Mouse (Mus musculus) T-helper 2 cell (primary cell): Measurements from ENCODE around the gene Kctd21.

Source experiments
- in situ Hi-C: fragments of 300-600 bp; cut with MboI, MseI; formaldehyde crosslinking; loops from one replicate; pipeline ENCODE4 v1.15.1; 2025; ENCODE audit warnings: high pct_unique_total_duplicates

The Kctd21 gene

DNA sequence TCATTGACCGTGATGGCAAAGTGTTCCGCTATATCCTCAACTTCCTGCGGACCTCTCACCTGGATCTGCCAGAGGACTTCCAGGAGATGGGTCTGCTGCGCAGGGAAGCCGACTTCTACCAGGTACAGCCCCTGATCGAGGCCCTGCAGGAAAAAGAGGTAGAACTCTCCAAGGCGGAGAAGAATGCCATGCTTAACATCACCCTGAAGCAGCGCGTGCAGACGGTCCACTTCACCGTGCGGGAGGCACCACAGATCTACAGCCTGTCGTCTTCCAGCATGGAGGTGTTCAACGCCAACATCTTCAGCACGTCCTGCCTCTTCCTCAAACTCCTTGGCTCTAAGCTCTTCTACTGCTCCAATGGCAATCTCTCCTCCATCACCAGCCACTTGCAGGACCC lies 15.3 kb downstream of the Kctd21 start:
- in situ Hi-C loops: no loop called here

- in situ Hi-C loops: no loop called here
These were observed 16.2 kb downstream of the Kctd21 start for GRCm38 (mm10) chr7:97348318-97348717.

- in situ Hi-C loops: no loop called here
These were observed 16.7 kb downstream of the Kctd21 start for GRCm38 (mm10) chr7:97348836-97349235.

DNA sequence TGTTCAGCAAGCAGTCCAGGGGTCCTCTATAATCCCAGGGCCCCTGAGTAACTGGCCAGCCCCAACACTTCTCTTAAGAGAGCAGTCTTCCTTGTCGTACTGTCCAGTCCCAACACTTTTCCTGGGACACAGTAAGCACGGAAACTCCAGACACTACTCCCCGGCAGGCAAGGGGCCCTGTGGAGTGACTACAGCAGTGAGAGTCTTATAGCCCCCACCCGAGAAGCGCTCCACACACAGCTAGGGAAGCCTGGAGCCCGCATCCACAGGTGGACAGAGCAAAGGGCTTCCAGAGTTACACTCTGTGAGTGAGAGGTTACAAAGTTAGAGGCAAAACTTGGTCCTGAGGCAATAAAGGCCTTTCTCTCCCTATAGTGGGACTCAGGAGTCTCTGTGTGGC lies 17.3 kb downstream of the Kctd21 start:
- in situ Hi-C loops: no loop called here

- in situ Hi-C loops: no loop called here
These were observed 18.8 kb downstream of the Kctd21 start for GRCm38 (mm10) chr7:97350891-97351290.

DNA sequence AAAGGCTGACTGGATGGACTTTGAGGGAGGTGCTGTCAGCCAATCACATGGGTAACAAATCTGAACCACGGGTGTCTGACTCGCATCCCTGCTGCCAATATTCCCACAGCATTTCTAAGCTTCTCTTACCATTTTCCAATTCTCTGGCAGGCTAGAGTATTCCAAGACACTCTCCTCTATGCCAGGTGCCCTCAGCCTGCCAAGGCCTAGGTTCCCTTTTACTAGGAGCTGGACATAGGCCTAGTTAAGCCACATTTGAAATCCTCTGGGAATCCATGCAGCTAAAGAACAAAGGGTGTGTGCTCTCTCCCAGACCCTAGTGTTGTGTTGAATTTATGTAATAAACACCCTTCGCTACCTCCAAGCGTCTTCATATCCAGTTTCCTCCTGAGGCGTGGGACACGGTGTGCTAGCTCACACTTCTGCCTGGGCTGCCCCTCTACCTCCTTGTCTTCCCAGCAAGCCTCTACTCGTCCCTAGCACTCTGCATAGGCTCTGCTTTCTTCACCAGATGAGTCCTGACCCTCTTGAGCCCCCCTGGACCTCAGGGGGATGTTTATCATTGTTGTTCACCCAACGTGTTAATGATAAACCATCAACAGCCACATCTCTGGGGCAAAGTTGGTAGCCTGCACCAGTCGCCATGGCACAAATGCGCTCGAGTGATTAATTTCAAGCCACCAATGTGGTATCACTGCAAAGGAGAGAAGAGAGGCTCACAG lies 19.8 kb downstream of the Kctd21 start:
- in situ Hi-C loops: no loop called here

DNA sequence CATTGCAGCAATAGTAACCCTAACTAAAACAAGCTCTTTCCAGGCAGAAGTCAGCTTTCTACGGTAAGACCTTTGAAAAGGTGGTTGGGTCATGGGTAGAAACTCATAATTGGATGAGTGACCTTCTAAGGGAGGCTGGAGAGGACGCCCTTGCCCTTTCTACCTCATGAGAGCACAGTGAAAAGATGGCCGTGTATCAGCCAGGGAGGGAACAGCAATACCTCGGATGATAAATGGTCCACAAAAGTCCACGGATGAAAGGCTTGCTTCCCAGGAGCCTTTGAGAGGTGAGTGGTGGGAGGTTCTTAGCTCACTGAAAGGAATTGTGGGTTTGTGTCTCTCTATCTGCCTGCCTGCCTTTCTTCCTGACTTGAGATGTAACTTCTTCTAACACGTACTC lies 21.2 kb downstream of the Kctd21 start:
- in situ Hi-C loops: no loop called here

DNA sequence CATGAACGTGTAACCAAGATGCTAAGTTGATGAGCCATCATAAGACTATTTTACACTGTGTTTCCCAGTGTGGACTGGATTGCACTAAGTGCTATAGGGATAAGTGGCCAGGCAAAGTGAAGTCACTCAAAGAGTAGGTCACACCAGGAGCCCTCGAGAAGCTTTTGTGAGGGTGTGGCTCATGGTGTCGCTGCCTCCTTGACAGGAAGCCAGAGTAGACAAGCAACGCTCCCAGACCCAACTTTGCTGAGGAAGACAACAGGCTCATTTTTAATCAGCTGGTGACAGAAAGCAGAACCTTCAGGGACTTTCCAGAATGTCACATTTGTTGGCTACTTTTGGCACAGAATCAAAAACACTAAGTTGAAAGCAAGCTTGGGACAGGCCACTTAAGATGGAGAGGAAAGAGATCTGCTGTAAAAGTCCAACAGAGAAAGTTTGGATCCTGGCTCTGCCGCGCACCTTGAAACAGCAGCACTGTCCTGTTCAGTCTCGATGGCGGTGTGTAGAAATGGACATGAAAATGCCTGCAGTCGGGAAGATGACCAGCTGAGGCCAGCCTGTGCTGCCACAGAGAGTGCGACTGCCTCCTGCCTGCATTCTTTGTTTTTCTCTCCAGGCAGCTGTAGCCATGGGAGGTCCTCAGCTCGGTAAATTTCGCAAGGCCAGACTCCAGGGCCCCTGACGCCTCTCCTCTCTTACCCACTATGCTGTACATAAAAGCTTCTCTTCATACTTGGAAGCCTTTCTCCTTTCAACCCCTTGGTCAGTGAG lies 23.1 kb downstream of the Kctd21 start:
- in situ Hi-C loops: no loop called here

GRCm38 (mm10) chr7:97356253-97356652 lies 24.1 kb downstream of the Kctd21 start:
- in situ Hi-C loops: no loop called here

- in situ Hi-C loops: no loop called here
These were observed 24.7 kb downstream of the Kctd21 start for GRCm38 (mm10) chr7:97356875-97357276.

- in situ Hi-C loops: no loop called here
These were observed 25.7 kb downstream of the Kctd21 start for GRCm38 (mm10) chr7:97357840-97358239.

DNA sequence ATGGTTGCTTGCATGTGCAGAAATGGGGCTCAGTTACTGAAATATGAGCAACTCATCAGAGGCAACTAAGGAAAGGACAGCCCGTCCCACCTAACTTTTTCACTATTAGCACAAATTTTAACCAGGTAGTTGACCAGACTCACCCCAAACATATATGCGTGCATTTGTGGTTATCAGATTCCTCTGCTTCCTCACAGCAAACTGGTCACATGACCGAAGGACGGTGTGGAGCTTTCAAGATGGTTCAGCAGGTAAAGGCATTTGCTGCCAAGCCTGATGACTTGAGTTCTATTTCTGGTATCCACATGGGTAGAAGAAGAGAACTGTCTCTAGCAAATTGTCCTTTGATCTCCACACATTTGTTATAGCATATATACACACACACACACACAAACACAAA lies 26.2 kb downstream of the Kctd21 start:
- in situ Hi-C loops: no loop called here

GRCm38 (mm10) chr7:97360166-97360565 lies 28.0 kb downstream of the Kctd21 start:
- in situ Hi-C loops: no loop called here

DNA sequence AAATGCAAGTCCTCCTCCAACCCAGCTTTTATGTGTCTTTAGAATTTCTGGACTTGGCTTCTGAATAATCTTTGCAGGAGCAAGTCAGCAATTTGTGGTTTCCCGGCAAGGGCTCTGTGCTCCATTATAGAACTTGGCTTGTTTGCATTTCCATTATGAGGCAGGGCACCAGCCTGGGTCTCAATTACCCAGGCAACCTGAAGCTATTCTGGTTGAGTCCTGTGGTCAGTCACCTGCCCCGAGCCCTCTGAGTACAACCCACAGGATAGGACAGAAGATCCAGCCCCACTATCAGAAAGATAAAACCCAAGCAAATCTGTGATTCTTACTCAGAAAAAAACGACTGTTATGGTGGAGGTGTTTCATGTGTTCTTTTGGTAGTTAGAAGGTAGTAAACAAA lies 28.8 kb downstream of the Kctd21 start:
- in situ Hi-C loops: no loop called here

GRCm38 (mm10) chr7:97361467-97361866 lies 29.3 kb downstream of the Kctd21 start:
- in situ Hi-C loops: no loop called here

- in situ Hi-C loops: no loop called here
These were observed 33.8 kb downstream of the Kctd21 start for GRCm38 (mm10) chr7:97365887-97366286.

DNA sequence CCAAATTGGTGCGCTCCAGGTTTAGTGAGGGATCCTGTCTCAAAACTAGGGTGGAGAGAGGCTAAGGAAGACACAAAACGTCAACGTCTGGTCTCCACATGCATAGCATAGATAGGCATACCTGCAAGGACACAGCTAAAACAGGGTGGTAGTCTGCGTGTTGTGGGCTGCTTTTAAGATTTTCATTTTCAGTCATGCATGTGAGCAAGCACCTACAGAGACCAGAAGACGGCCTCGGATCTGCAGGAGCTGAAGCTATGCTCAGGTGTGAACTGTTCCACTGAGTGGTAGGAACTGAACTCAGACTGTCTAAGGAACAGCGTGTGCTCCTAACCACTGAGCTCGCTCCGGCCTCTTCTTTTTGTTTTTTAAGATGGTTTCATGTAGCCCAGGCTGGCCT lies 43.0 kb downstream of the Kctd21 start:
- in situ Hi-C loops: no loop called here

GRCm38 (mm10) chr7:97375906-97376305 lies 43.8 kb downstream of the Kctd21 start:
- in situ Hi-C loops: no loop called here

DNA sequence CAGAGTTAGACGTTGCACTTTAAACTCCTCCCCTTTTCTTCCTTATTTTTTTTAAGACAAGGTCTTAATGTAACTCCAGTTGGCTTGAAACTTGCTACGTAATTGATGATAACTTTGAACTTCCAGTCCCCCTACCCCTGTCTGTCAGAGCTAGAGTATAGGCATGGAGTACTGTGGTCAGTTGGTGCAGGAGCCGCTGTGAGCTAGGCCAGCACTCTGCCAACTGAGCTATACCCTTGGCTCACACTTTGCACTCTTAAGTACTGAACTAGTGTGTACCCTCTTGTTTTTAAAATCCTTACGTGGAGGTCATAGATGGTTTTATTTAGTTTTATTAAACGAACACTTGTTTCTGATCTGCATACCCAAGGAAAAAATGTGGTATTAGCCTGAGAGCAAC lies 47.2 kb downstream of the Kctd21 start:
- in situ Hi-C loops: no loop called here

- in situ Hi-C loops: no loop called here
These were observed 48.5 kb downstream of the Kctd21 start for GRCm38 (mm10) chr7:97380500-97381123.

DNA sequence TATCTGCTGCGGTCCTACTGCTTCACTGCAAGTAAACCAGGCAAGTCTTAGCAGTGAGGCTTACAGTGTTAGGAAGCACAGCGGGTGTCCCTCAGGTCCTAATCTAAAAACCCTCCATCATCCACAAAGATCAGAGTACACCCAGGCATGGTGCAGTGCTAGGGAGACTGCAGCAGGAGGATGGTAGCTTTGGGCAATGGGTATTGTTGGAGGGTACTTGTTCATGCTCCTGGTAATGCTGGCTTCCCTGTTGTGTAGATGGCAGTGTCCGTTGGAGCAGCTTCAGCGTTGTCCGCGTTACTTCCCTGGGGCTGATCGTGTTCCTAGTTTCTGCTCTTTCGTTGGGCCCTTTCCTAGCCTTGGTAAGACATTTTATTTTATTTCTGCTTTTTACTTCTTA lies 50.5 kb downstream of the Kctd21 start:
- in situ Hi-C loops: no loop called here

GRCm38 (mm10) chr7:97383496-97384132 lies 51.5 kb downstream of the Kctd21 start:
- in situ Hi-C loops: no loop called here
